ENCODE assay signal across 22 mouse cellular contexts in the genomic region with DNA sequence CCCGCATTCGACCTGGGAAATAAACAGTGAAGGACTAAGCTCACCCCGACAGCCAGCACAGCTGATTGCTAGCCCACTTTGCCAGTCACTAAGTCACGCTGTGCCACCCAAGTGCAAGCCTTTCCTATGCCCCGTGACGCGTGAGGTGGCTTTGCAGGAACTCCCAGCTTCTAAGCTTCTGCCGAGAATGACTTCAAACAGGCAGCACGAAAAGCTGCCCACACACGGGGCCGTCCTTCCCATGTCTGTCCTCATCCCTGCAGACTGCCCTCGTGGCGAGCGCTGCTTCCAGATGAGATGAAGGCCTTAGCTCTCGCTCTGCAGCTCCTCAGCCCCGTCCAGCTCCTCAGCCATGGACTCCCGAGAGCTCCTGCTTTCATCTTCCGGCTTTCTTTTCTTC. TPM values are rescaled to one million over a fixed set of nuclear protein-coding genes. Genes with fewer than 3 reads are reported as not detected.
"Had no signal": no experiment of that assay in that cellular context is flagged by ENCODE, and none has a peak within 500 bp of the region (broad histone marks: within the 10 kb centered on the region; RNA-seq: fewer than 3 reads in every experiment).

No protein-coding gene starts in this region.

- DNase-seq: kidney, adult 11 months; kidney, adult 8-10 months; kidney, postnatal 10 days; kidney, postnatal 36 days; layer of hippocampus, postnatal 36 days; liver; lung, adult 18-20 months; spleen, adult 18-20 months; thymus, postnatal 25 days had no signal

- ATAC-seq: intestine, embryonic 15.5 days; liver, embryonic 12.5 days had no signal

- H3K27me3 ChIP-seq: intestine, embryonic 15.5 days; kidney, embryonic 15.5 days; limb, embryonic 13.5 days; liver, embryonic 12.5 days; liver, embryonic 15.5 days; neural tube, embryonic 12.5 days; neural tube, embryonic 15.5 days; stomach, embryonic 15.5 days had no signal

- H3K9me3 ChIP-seq: intestine, embryonic 15.5 days; kidney, embryonic 15.5 days; limb, embryonic 10.5 days; limb, embryonic 13.5 days; liver, embryonic 12.5 days; liver, embryonic 15.5 days; neural tube, embryonic 12.5 days; neural tube, embryonic 15.5 days; stomach, embryonic 15.5 days had no signal

- H3K4me3 ChIP-seq: intestine, embryonic 15.5 days; kidney, embryonic 15.5 days; left cerebral cortex, adult 2 months; limb, embryonic 10.5 days; limb, embryonic 13.5 days; liver, embryonic 12.5 days; liver, embryonic 15.5 days; neural tube, embryonic 12.5 days; neural tube, embryonic 15.5 days; stomach, embryonic 15.5 days had no signal

- H3K36me3 ChIP-seq: stomach, embryonic 15.5 days had no signal

- H3K4me2 ChIP-seq: intestine, embryonic 15.5 days; kidney, embryonic 15.5 days; limb, embryonic 13.5 days; liver, embryonic 12.5 days; liver, embryonic 15.5 days; neural tube, embryonic 12.5 days; neural tube, embryonic 15.5 days; stomach, embryonic 15.5 days had no signal

- H3K9ac ChIP-seq: intestine, embryonic 15.5 days; kidney, embryonic 15.5 days; limb, embryonic 13.5 days; liver, embryonic 12.5 days; liver, embryonic 15.5 days; neural tube, embryonic 12.5 days; neural tube, embryonic 15.5 days; stomach, embryonic 15.5 days had no signal

- H3K4me1 ChIP-seq: limb, embryonic 13.5 days; neural tube, embryonic 12.5 days; neural tube, embryonic 15.5 days had no signal

- H3K27ac ChIP-seq: intestine, embryonic 15.5 days; kidney, embryonic 15.5 days; left cerebral cortex, adult 2 months; limb, embryonic 10.5 days; limb, embryonic 13.5 days; liver, embryonic 12.5 days; liver, embryonic 15.5 days; macrophage; neural tube, embryonic 12.5 days; neural tube, embryonic 15.5 days; stomach, embryonic 15.5 days had no signal

RNA-seq across cellular contexts. Expression of gene Cort, which starts 1.9 kb away (rescaled TPM):
- polyA plus RNA-seq: intestine, embryonic 15.5 days; liver, embryonic 12.5 days; lung, embryonic 16.5 days; macrophage; neural tube, embryonic 15.5 days; thymus, postnatal 0 days had no signal
